Mouse (Mus musculus): ENCODE measurements around the gene Dtymk.

- TF ChIP-seq POLR2A (IDR thresholded peaks at IDR 0.05; ENCODE audit: low read depth, low read length) (no peak), CTCF (IDR thresholded peaks at IDR 0.05; ENCODE audit: extremely low read depth, insufficient read depth, insufficient read length, insufficient replicate concordance) (no peak)
Observed at GRCm38 (mm10) chr1:93794526-93794925, 7.2 kb downstream of the Dtymk start.
